Mouse (Mus musculus): Measurements from ENCODE around the gene Olfr578. TPM values are rescaled to one million over a fixed set of nuclear protein-coding genes. Genes with fewer than 3 reads are reported as not detected.

Olfr578 gene
- polyA plus RNA-seq (2012; rRNA removed), result not detected in 2 replicates

DNA sequence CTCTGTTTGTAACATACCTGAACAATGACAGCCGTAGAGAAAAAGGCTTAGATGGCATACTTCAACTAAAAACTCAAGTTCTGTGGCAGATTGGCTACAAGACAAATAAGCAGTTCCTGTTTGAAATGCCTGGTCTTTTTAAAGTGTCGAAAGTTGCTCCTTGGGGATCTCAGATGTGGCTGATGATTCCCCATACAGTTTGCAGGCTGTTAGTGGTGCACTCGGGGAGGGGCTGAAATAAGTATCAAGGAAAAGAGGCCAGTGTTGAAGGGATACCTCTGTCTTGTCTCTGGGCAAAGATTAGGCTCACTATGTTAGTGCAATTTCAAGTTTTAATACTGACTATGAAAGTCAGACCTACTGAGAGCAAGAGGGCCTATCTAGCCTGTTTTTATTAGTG lies at the start of gene Olfr578:
Gene Olfr578, minus strand, starts transcription at position 101 of the 400 bp plus-strand sequence.
- DNase-seq (ENCODE audit: low spot score), result no peak

DNA sequence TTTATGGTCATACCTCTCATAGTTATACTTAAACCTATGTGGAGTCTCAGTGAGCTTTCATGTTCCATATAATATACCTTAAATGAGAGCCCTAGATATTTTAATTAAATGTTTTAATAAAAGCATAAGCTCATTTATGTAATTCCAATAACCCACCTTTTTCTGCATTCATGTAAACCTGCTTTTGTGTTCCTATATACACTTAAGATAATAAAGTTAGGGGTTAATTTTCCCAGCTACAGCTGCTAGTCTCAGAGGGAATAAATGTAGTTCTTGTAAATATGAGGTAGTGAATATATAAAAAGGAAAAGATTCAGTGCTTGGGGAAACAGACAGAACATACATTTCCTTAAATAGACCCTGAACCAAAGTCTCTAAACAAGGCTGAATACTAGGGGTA lies 48.6 kb upstream of the Olfr578 start, which contains the start of gene Olfr582:
Gene Olfr582, plus strand, starts transcription at position 301 of the 400 bp plus-strand sequence.
- no peak for DNase-seq (ENCODE audit: low spot score)

DNA sequence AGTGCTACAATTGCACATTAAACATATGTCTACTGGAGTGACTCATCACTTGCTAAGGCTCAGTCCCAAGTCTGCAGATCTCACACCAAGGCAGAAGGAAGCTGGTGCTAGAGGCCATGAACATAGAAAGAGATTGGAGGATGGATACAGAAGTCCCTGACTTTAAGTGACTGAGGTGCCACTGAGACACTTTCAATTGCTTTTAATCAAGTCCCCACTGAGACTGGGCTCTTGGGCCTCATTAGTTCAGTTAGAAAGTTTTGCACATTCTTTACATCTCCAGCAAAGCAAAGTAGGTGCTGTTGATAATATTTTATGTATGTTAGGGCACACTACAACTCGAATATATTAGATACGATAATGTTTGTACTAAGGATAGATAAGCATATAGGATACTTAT lies 13.3 kb downstream of the Olfr578 start, which contains the start of gene Olfr577:
Gene Olfr577, minus strand, starts transcription at position 101 of the 400 bp plus-strand sequence.
- DNase-seq (ENCODE audit: low spot score), result no peak

DNA sequence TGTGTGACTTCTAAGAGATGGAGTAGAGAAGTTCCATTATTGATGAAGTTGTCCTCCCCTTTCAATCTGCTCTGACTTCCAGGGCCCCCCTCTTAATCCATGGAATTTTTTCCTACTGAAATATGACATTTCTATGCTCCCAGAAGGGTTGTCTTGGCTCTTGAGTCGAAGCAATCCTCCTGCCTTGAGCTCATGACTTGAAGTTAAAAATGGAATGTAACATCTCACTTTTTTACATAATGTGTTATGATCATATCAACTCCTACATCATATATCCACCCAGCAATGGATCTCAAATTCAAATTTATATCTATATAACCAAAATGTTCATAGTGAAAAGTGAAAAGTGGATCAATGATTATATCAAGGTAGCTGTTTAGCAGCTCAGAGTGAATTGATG lies 14.7 kb downstream of the Olfr578 start:
- DNase-seq (ENCODE audit: low spot score), result no peak

DNA sequence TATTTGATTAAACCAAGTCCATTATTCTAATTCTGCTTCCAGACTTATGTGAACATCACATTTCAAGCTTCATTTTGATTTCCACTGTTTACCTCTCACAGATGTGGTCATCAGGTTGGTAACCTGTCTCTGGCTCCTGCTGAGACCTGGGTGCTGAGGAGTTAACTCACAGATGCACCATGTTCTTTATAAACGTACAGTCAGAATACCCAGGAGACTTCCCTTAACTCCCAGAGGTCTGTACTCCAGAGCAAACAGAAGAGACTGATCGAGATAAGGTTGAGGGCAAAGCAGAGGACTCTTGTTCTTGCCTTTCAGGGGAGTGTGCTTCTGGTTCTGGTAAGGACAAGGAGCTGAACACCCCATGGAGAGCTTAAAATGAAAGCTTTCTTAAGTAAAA lies 26.8 kb downstream of the Olfr578 start, which contains the start of gene Olfr576:
Gene Olfr576, plus strand, starts transcription at position 301 of the 400 bp plus-strand sequence.
- no peak for DNase-seq (ENCODE audit: low spot score)

DNA sequence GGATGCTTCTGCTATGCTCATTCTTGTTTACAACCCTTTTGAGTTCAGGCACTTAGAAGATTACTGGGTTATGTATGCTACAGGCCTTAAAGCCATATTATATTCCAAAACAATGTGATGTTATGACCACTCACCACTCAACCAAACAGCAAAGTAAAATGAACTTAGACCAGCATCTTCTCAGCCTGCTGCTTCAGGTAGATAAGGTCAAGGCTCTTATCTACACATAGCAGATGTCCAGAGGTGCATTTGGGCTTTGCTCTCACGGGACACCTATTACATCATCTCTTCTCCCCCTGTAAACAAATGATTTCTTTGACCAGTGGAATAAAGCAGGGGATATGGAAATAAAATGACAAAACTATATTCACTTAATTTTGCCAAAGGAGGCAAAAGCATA lies 30.5 kb downstream of the Olfr578 start, which contains the start of gene Olfr575:
Gene Olfr575, minus strand, starts transcription at position 183 of the 400 bp plus-strand sequence.
- no peak for DNase-seq (ENCODE audit: low spot score)

DNA sequence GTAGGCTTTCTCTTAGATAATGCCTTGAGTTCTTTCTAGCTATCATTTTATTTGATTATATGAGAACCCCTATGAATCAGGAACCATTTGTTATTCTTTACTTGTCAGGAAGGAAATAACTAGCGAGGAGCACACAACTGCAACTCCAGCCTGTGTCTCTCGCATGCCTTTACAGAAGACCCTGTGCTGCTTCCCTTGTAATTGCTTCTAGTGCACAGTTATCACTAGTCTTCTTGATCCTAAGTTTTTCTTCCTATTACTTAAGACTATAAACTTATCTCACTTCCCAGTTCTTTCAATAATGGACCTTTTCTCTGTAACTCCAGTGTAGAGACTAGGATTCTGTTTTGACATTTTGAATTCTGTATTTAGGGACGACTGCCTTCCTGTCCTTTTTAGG lies 31.0 kb downstream of the Olfr578 start:
- DNase-seq (ENCODE audit: low spot score), result no peak

DNA sequence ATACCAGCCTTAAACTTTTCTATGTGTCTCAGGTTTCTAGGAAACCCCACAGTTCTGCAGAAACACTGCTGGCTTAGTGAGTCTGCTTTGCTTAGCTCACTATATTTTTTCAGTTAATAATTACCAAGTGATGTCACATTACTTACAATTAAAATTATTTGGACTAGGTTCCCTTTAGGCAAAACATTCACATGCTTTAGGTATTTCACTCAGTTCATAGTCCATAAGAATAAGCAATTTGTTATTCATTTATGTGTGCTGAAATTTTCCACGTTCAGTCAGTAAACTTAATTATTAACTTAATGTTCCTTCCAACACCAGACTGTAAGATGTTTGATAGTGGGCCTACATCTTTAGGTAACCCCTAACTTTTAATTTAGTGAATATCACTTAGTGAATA lies 38.4 kb downstream of the Olfr578 start:
- DNase-seq (ENCODE audit: low spot score), result no peak

DNA sequence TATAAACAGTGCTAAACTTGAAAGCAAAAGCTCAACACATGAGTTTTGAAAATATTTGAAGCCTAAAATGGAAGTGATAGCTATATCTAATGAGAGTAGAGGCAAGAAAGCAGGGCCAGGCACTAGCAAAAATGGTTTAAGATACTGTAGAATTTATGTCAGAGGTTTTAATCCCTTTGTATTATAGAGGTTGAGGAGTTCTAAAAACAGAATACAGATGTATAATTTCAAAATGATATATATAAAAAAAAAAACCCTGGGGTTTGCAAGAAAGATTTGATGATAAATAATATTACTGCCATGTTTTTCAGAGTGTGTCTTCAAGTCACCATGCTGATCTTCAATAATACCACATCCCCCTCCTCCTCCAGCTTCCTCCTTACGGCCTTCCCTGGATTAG lies 41.0 kb downstream of the Olfr578 start, which contains the start of gene Olfr574:
Gene Olfr574, plus strand, starts transcription at position 301 of the 400 bp plus-strand sequence.
- no peak for DNase-seq (ENCODE audit: low spot score)

DNA sequence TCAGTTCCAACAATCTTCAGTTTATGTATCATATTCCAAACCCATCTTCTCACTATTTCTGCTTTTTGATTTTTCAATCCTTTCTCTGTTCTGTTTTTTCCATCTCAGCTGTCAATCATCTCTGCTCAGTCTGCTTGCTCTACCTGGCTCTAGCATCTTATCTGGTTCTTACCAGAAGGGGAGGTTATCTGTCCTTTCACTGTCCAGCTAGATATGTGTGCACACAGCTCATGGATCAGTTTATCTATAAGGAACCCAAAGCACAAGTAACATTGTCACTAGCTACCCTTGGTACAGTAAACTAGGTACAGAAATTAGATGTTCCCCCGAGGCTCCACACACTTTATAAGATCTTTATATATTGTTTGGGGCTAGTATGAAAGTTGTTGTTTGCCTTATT lies 45.7 kb downstream of the Olfr578 start:
- no peak for DNase-seq (ENCODE audit: low spot score)

DNA sequence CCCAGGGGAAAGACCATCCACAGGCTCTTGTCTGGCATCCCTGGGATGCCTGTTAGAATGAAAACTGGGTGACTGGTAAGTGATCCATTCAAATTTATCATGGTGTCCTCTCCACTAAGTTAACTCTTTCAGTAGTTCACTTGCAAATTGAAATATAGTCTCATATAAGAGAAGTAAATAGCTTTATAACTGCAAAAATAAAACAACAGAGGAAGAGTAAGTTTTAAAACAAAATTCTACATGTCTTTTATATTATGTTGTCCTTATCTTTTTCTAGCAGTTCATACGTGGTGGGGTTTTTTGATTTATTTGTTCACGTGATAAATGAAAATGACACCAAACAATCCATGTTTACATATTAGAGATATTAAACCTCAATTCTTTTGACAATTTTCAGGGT lies 46.6 kb downstream of the Olfr578 start, which contains the start of gene Olfr573-ps1:
Gene Olfr573-ps1, minus strand, starts transcription at position 101 of the 400 bp plus-strand sequence.
- no peak for DNase-seq (ENCODE audit: low spot score)

Other genes with a start within 250 kb of the Olfr578 start
- gene Olfr560, start 230.0 kb downstream of the Olfr578 start, polyA plus RNA-seq (2012; rRNA removed), result 0.03 TPM in 1 of 2 replicates, not detected in the other
- gene Olfr78, start 229.9 kb downstream of the Olfr578 start, polyA plus RNA-seq (2012; rRNA removed), result 1.0 and 1.4 TPM in 2 replicates
- not detected in 2 replicates for gene Olfr561, start 218.1 kb downstream of the Olfr578 start, polyA plus RNA-seq (2012; rRNA removed)
- not detected in 2 replicates for gene Olfr564, start 185.8 kb downstream of the Olfr578 start, polyA plus RNA-seq (2012; rRNA removed)
- gene Olfr566, start 130.6 kb downstream of the Olfr578 start, polyA plus RNA-seq (2012; rRNA removed), result not detected in 2 replicates
- not detected in 2 replicates for gene Olfr568, start 112.2 kb downstream of the Olfr578 start, polyA plus RNA-seq (2012; rRNA removed)
- gene Olfr569, start 98.4 kb downstream of the Olfr578 start, polyA plus RNA-seq (2012; rRNA removed), result not detected in 2 replicates
- gene Olfr570, start 94.7 kb downstream of the Olfr578 start, polyA plus RNA-seq (2012; rRNA removed), result not detected in 2 replicates
- gene Olfr571, start 71.8 kb downstream of the Olfr578 start, polyA plus RNA-seq (2012; rRNA removed), result not detected in 2 replicates
- gene Olfr572, start 64.9 kb downstream of the Olfr578 start, polyA plus RNA-seq (2012; rRNA removed), result not detected in 2 replicates
- not detected in 2 replicates for gene Olfr573-ps1, start 46.7 kb downstream of the Olfr578 start, polyA plus RNA-seq (2012; rRNA removed)
- not detected in 2 replicates for gene Olfr574, start 40.9 kb downstream of the Olfr578 start, polyA plus RNA-seq (2012; rRNA removed)
- not detected in 2 replicates for gene Olfr575, start 30.5 kb downstream of the Olfr578 start, polyA plus RNA-seq (2012; rRNA removed)
- gene Olfr576, start 26.7 kb downstream of the Olfr578 start, polyA plus RNA-seq (2012; rRNA removed), result not detected in 2 replicates
- gene Olfr577, start 13.4 kb downstream of the Olfr578 start, polyA plus RNA-seq (2012; rRNA removed), result not detected in 2 replicates
- gene Olfr582, start 48.7 kb upstream of the Olfr578 start, polyA plus RNA-seq (2012; rRNA removed), result not detected in 2 replicates
- not detected in 2 replicates for gene Olfr583, start 62.0 kb upstream of the Olfr578 start, polyA plus RNA-seq (2012; rRNA removed)
- gene Olfr584, start 92.6 kb upstream of the Olfr578 start, polyA plus RNA-seq (2012; rRNA removed), result not detected in 2 replicates
- not detected in 2 replicates for gene Olfr585, start 108.4 kb upstream of the Olfr578 start, polyA plus RNA-seq (2012; rRNA removed)
- gene Olfr586, start 136.3 kb upstream of the Olfr578 start, polyA plus RNA-seq (2012; rRNA removed), result not detected in 2 replicates
- gene Olfr588-ps1, start 151.6 kb upstream of the Olfr578 start, polyA plus RNA-seq (2012; rRNA removed), result not detected in 2 replicates
- not detected in 2 replicates for gene Olfr589, start 167.0 kb upstream of the Olfr578 start, polyA plus RNA-seq (2012; rRNA removed)
- gene Olfr591, start 189.0 kb upstream of the Olfr578 start, polyA plus RNA-seq (2012; rRNA removed), result not detected in 2 replicates
- not detected in 2 replicates for gene Olfr592, start 195.5 kb upstream of the Olfr578 start, polyA plus RNA-seq (2012; rRNA removed)
- not detected in 2 replicates for gene Olfr593, start 222.5 kb upstream of the Olfr578 start, polyA plus RNA-seq (2012; rRNA removed)
- gene Olfr594, start 227.7 kb upstream of the Olfr578 start, polyA plus RNA-seq (2012; rRNA removed), result not detected in 2 replicates

Measured in urinary bladder, adult 2 months (tissue).